Mouse (Mus musculus) heart, adult 11 months (tissue): Measurements from ENCODE around the gene Lmbrd2.
A peak's percentile ranks its signal among the peaks of the same experiment; 100 is the strongest.
"Not testable (repeated sequence)": the region's sequence is repeated elsewhere in the genome, so short reads cannot be mapped to it uniquely, and the experiment has no call there.

Experiments
- DNase-seq: peaks from one replicate; pipeline ENCODE4 v3.0.0; 2022

Lmbrd2 gene

DNA sequence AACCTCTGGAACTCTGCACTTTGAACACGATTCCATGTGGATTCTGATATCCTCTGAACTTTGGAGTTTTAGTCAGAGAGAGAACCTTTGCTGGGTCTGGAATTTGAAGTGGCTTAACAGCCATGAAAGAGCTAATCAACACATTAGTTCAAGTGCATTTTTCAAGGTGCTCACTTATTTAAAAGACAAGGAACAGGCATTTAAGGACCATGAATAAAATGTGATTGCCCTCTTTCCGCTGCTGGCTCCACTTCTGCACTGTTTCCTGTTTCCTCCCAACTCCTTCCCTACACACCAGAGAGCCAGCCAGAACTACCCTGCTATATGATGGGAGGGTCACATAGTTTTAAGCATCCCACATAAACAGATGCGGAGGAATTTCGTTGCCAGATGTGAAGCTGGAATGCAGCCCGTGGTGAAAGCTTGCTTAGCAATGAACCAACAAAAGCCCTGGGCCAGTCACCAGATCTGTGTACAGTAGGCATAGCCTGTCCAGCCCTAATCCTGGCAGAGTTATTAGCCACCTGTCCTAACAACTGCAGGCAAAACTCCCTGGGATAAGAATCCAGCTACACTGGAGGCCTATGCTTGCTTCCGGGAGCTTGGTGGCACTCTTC lies 5.4 kb upstream of the Lmbrd2 start:
- peak; percentile 96 for DNase-seq

- peak; percentile 89 for DNase-seq
Observed at GRCm38 (mm10) chr15:9139447-9139846, 903 bp upstream of the Lmbrd2 start.

DNA sequence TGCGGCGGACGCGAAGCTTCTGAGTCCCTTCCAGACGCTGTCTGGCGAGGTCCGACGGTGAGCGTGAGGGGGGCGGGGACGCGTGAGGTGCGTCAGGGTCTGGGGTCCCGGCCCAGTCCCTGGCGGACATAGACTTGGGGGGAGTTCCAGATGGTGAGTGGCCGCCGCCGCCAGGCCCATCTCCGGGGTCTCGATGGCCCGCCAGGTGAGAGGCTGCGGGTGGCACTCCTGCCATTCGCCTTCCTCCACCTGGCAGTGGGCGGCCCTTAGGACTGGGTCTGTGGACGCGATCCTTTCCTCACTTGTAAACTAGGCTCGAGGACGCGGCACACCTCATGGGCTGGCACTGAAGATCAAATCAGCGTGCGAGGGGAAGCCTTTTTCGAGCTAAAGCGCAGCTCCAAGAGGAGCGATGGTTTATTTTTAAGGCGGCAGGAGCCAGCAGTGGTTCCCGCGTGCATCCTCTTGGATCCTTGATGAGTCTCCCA lies 378 bp downstream of the Lmbrd2 start:
- DNase-seq, result no peak

DNA sequence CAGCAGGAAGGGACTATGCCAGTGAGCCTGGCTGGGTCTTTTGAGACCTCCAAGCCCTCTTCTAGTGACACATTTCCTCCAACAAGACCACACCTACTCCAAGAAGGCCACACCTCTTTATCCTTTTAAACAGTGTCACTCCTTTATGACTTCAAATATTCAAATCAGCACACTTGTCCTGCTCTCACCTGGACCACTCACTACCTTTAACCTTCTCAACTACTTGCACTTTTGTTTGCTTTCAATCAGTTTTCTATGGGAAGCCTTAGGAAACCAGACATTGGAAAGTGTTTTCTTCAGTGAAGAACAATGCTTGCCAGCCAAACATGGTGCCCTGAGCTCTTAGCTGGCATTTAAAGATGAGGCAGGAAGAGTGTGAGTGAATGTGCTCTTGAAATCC lies 15.0 kb downstream of the Lmbrd2 start, which contains the start of gene Skp2:
TSS of gene Skp2 (minus strand) at position 101 of the 400 bp plus-strand sequence.
- no peak for DNase-seq

DNA sequence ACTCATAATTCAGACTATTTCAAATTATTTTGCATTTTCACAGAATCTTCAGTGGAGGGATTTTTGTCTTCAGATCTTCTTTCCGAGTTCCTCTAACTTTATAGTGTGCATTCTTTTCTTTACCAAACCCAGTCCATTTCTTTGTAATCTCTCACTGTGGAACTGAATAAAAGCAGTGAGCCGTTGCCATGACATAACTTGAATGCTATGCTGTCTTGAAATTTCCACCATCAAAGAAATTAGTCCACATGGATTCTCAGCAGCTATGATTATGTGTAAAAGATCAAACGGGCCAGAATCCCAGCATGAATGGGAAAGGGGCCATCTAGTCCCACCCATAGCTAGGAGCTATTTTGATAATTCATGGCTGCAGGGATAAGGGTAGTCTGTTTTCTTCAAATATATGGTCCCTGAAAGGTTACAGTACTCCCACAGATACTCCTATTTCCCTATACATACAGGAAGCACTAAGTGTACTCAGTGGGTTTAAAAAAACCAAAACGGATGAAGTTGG lies 22.3 kb downstream of the Lmbrd2 start:
- DNase-seq, result no peak

GRCm38 (mm10) chr15:9164125-9164524 lies 23.8 kb downstream of the Lmbrd2 start:
- DNase-seq, result no peak

DNA sequence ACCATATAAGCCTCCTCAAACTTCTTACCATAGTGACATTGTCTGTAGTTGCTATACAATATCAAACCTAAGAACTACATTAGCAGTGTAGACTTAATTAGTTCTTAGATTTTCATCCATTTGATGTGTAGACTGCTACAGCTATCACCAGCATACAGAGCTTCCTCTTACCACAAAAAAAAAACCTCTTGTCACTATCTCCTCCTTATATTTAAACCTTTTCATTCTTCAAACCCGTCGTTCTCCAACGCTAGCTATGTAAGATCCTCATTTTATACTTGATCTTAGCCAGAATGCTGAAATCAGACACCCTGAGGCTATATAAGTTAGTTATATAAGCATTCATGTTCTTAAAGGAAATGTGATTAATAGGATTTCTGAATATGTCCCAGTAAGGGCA lies 36.7 kb downstream of the Lmbrd2 start:
- DNase-seq, result no peak

DNA sequence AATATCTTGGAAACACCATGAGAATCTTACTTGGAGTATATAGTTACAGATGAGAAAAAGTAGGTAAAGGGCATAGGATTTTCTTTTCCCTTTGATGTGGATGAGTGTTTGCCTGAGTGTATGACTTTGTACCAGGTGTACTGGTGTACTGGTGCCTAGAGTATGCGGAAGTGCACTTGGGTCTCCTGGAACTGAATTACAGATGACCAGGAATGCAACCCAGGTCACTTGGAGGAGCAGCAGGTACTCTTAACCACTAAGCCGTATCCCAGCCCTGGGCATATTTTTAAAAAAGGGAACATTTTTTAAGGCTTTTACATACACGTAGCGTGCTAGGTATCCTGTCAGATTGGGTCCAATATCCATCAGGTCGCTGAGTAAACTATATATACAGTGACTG lies 43.6 kb downstream of the Lmbrd2 start:
- DNase-seq, result no peak

- no peak for DNase-seq
Observed at GRCm38 (mm10) chr15:9189796-9190195, 49.4 kb downstream of the Lmbrd2 start.

DNA sequence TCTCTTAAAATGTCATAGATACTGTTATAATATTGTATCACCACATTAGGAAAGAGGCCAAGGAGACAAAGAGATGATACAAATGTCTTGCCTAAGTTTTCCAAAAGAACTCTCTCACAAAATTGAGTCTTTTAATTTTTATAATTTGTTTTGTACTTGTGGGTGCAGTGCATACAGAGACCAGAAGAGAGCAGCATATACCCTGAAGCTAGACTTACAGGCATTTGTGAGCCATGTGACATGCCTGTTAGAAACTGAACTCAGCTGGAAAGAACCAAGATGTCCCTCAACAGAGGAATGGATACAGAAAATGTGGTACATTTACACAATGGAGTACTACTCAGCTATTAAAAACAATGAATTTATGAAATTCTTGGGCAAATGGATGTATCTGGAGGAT lies 52.3 kb downstream of the Lmbrd2 start:
- DNase-seq, result not testable (repeated sequence)

DNA sequence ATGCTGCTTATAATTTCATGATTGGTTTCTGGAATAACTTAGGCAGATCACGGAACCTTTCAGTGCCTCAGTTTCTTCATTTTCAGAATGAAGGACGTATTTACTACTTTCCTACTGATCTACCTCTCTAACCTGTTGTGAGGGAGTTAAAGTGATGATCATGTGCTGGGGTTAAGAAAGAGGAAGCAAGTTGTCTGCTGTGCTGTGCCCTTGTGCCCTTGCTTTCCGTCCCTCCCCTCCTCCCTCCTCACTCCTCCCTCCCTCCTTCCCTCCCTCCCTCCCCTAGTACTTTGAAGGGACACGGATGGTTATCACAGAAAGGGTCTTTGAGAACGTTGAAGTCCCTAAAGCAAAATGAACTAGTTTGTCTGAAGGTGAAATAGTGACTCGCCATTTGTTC lies 58.1 kb downstream of the Lmbrd2 start:
- DNase-seq, result no peak

- no peak for DNase-seq
Observed at GRCm38 (mm10) chr15:9211891-9212290, 71.5 kb downstream of the Lmbrd2 start.

GRCm38 (mm10) chr15:9213026-9213425 lies 72.7 kb downstream of the Lmbrd2 start:
- DNase-seq, result not testable (repeated sequence)

DNA sequence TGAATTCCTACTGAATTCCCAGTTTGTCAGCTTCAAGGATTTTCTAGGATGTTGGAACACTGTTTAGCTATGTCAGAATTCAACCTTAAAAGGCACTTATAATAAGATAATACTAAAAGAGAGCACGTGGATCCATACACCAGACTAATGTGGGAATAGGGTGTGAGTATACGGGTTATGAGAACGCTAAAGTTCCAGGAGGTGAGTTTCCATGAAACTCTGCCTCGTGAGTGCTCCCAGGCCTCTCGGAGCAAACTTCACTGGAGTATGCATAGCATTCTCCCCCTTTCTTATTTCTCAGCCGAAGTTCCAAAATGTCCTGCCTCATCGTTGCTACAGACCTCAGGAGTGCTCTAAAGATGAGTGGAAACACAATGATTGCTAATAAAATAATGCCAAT lies 73.1 kb downstream of the Lmbrd2 start:
- not testable (repeated sequence) for DNase-seq

GRCm38 (mm10) chr15:9216446-9216845 lies 76.1 kb downstream of the Lmbrd2 start:
- DNase-seq, result no peak

GRCm38 (mm10) chr15:9230917-9231316 lies 90.6 kb downstream of the Lmbrd2 start:
- not testable (repeated sequence) for DNase-seq

DNA sequence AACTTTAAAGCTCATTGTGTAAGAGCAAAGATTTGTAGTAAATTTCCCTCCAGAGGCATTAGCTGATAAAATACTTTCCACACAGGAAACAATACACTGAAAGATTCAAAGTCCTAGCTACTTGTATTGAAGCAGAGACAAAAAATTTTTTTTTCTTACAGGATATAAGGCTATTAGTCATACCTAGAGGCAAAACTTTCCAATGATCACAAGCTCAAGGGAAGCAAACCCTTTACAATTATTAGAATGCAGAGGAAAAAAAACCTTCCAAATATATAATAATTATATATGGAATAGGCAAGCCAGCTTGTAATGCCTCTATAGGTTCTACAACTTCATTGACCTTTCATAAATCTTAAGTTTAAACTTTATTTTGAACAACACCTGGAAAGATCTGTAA lies 106.0 kb downstream of the Lmbrd2 start:
- DNase-seq, result no peak
